Mouse (Mus musculus): ENCODE measurements at regions not wholly inside any gene's neighbourhood (a gene's known extent, or its start where the extent isn't known, plus 50 kb on each side); places are given as distances from the start of the nearest gene placed in this dataset.

DNA sequence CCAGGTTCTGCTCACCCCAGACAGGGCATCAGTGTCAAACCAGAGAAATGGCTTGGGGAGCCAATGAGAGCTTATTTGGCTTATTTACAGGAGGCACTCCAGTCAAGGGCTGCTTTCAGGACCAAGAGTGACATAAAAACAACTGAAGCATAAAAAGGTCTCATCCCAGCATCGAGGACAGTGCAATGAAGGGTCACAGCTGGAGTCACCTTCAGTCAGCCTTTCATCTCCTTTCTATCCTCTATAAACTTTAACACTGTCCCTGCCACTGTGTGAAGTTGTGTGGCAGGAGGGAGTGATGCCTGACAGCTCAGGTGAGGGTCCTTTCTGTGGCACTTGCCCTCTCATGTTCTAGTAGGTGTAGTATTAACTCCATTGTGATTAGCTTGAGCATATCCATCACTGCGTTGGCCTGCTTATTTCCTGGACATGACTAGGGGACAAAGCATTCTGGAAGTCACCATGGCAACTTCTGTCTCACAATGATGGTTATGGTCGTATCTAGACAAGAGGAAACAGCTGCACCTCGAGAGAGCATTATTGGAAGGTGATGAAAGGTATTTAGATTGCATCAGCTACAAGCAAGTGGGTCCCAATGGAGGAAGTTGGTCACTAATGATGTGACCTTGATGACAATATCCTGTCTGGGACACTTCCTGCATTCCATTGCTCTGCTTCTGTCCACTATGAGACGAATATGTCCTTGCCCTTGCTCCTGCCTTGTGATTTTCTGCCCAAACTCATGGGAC lies 87.8 kb upstream of the Enpp6 start:
- no peak for DNase-seq (ENCODE audit: low spot score)

- DNase-seq (ENCODE audit: low spot score) = no peak
Measured at GRCm38 (mm10) chr8:46900826-46901225, 85.9 kb upstream of the Enpp6 start.

DNA sequence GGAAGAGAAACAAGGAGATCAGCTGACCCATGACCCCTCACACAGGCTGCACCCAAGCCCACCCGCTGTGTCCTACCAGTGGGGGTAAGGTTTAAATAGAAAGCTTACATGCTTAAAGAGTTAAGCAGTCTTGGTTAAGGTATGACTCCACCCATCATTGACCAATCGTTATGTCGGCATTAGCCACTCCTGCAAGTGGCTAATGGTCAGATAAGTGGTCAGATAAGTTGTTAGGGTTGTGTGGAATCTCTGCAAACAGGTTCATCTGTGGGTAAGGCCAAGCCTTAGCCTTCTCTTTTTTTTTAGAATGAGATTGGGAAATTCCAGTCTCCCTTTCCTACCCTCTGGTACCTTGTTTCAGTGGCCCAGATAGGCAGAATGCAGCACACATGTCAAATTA lies 82.0 kb upstream of the Enpp6 start:
- DNase-seq (ENCODE audit: low spot score) = no peak

- no peak for DNase-seq (ENCODE audit: low spot score)
Measured at GRCm38 (mm10) chr8:46907390-46907789, 79.3 kb upstream of the Enpp6 start.

DNA sequence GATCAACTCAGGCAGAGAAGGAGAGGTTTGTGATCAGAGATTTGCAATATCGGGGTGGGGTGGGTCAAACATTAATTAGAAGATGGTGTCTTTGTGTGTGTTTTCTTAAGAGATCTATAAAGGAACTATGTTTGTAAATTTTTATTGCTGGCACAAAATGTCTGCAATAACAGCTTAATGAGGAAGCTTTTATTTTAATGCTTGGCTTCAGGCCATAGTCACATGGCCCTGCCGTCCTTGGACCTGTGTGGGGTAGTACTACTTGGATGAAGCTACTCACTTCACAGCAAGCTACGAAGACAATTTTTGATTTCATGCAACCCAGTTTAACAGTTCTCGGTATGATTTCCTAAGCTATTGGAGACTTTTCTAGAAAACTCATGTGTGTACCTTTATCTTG lies 78.5 kb upstream of the Enpp6 start:
- DNase-seq (ENCODE audit: low spot score) = no peak

DNA sequence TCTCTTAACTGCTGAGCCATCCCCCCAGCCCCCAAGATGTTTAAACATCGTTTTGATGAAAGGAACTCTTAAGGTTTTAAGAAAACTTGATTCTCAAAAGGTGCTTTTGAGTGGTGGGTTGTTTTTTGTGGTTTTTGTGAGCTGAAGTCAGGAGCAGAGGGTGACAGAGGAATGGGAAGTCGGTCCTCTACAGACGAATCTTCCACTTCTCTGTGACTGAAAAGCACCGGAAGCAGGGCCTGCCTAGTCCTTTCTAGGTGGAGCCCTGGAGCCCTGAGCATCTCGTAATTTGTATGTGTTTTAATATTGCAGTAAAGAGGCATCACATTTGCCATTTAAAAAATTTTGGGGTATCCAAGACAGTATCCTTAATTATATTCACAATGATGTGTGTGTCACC lies 72.7 kb upstream of the Enpp6 start:
- DNase-seq (ENCODE audit: low spot score) = no peak

DNA sequence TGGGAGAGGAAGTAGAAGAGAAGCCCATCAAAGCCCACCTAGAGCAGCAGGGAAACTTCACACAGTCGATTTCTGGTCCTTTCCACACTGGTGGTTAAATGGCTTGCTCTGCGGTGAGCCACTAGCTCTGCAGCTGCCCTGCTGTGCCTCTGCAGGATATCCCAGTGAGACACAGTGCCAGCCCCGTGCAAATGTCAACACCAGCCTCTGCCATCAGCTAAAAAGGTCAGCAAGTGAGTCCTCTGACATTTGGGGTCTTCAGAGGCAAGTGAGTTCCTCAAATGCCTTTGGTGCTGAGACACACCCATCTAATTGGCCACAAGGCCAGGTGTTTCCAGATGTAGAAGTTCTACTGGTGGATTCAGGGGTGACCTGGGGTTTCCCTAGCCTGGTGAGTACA lies 66.6 kb upstream of the Enpp6 start:
- DNase-seq (ENCODE audit: low spot score) = no peak

DNA sequence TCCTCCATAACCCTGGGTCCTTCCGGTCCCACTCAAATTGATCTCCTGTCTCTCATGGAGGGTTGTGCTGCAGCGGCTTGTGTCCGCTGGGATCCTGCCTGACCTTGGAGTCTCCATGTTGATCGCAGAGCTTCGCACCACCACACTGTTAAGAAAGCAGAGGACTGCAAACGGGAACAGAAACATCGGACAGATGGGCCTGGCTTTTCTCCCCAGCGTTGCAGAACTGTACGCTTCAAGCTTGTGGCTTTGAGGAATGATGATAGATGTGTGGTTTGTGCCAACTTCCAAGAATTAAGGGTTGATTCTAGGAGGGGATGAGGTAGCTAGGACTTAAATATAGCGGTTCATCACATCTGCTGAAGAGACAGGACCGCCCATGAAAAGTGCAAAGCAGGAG lies 65.6 kb upstream of the Enpp6 start:
- DNase-seq (ENCODE audit: low spot score) = no peak

DNA sequence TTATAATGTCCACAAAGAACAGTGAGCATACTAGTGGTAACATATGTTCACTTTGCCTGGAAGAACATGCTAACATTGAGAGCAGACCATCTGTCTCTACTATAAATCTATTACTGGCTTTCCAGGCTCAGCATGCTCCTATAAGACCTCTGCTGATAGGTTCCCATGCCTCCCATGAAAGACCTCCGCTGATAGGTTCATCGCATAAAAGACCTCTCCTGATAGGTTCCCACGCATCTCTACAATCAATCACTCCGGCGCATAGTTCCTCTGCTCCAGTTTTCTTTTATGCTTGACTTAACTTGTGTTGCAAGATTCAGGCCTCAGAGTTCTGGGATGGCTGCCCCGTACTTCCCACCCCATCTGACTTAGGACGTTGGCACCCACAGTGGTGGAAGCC lies 65.1 kb upstream of the Enpp6 start:
- DNase-seq (ENCODE audit: low spot score) = no peak

- no peak for DNase-seq (ENCODE audit: low spot score)
Measured at GRCm38 (mm10) chr8:46924787-46925548, 61.7 kb upstream of the Enpp6 start.

- DNase-seq (ENCODE audit: low spot score) = no peak
Measured at GRCm38 (mm10) chr8:46928718-46929117, 58.0 kb upstream of the Enpp6 start.

GRCm38 (mm10) chr8:46929678-46930077 lies 57.0 kb upstream of the Enpp6 start:
- no peak for DNase-seq (ENCODE audit: low spot score)

DNA sequence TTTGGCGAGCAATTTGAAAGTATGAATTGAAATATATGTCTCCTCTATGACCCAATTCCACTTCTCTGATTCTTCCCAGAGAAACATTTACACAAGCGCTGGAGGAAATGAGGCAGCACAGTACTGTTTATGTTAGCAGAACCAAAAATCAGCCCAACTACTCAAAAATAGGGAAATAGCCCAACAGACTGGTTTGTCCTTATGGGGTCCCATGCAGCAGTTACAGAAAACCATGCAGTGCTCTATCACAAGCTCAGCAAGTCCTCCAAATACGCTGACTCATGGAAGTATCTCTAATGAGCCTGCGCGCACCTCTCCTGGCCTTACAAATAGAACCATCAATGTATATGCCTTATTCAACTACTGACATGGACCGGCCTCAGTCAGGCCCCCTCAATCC lies 55.4 kb upstream of the Enpp6 start:
- DNase-seq (ENCODE audit: low spot score) = no peak

- DNase-seq (ENCODE audit: low spot score) = no peak
Measured at GRCm38 (mm10) chr8:46933256-46933655, 53.4 kb upstream of the Enpp6 start.

GRCm38 (mm10) chr8:46934254-46934653 lies 52.4 kb upstream of the Enpp6 start:
- DNase-seq (ENCODE audit: low spot score) = peak; percentile 34

- peak; percentile 73 for DNase-seq (ENCODE audit: low spot score)
Measured at GRCm38 (mm10) chr8:46934898-46935297, 51.8 kb upstream of the Enpp6 start.

DNA sequence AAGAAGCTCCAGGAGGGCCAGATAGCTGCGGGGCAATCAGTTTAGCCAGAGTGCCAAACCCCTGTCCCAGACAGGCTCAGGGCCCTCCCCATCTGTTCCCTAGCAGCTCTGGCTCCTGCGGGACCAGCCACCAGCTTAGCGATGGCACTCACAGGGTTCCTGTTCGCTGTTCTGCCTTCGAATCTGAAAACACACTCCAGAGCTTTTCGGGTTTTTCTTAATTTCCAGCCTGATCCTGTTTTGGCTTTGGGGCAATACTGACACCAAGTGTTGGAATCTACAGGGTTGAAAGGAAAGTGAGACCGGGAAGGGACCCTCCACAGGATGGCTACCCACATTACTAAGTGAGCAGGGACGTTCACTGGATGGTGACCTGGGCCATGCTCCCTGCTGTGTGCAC lies 50.6 kb upstream of the Enpp6 start:
- no peak for DNase-seq (ENCODE audit: low spot score)

All from gastrocnemius, adult 18-20 months (tissue).